Mouse (Mus musculus) heart, embryonic 12.5 days (tissue): ENCODE results near the gene Taok1. TPM values are rescaled to one million over a fixed set of nuclear protein-coding genes. Genes with fewer than 3 reads are reported as not detected.
A peak's percentile ranks its signal among the peaks of the same experiment; 100 is the strongest.
"Not testable (repeated sequence)": the region's sequence is repeated elsewhere in the genome, so short reads cannot be mapped to it uniquely, and the experiment has no call there.

Experiments
- ATAC-seq: fragments of 200-750 bp; cut with Nextera tagmentation; 2 replicates; pipeline ENCODE4 v1.8.0; 2017; ENCODE audit warnings: moderate TSS enrichment, moderate library complexity; ENCODE audit not compliant: insufficient number of reproducible peaks, low FRiP score
- H3K27ac ChIP-seq: fragments of 300-500 bp; sonication (generic); 2 replicates; pipeline ENCODE4 v1.5.1; 2016; ENCODE audit warnings: mild to moderate bottlenecking, moderate library complexity; ENCODE audit not compliant: poor library complexity, severe bottlenecking
- H3K27me3 ChIP-seq: fragments of 300-500 bp; sonication (generic); replicated peaks from 2 replicates; pipeline ENCODE4 v1.6.1; 2016; ENCODE audit warnings: mild to moderate bottlenecking, moderate library complexity
- H3K36me3 ChIP-seq: fragments of 300-500 bp; sonication (generic); 2 replicates; pipeline ENCODE4 v1.6.1; 2016; ENCODE audit warnings: mild to moderate bottlenecking, moderate library complexity
- H3K4me1 ChIP-seq: fragments of 300-500 bp; sonication (generic); replicated peaks from 2 replicates; pipeline ENCODE4 v1.6.1; 2016; ENCODE audit warnings: mild to moderate bottlenecking
- H3K4me2 ChIP-seq: fragments of 300-500 bp; sonication (generic); 2 replicates; pipeline ENCODE4 v1.6.1; 2016; ENCODE audit warnings: mild to moderate bottlenecking, moderate library complexity
- H3K4me3 ChIP-seq: fragments of 300-500 bp; sonication (generic); 2 replicates; pipeline ENCODE4 v1.5.1; 2016; ENCODE audit warnings: mild to moderate bottlenecking
- H3K9ac ChIP-seq: fragments of 300-500 bp; sonication (generic); 2 replicates; pipeline ENCODE4 v1.6.1; 2016; ENCODE audit warnings: mild to moderate bottlenecking, moderate library complexity
- H3K9me3 ChIP-seq: fragments of 300-500 bp; sonication (generic); replicated peaks from 2 replicates; pipeline ENCODE4 v1.6.1; 2016; ENCODE audit warnings: mild to moderate bottlenecking, moderate library complexity
- WGBS: fragments of 180-500 bp; shearing (Covaris S2); methylation state at CpG from one replicate; pipeline ENCODE4 v1.1.7; 2016; 5-methylcytosine and 5-hydroxymethylcytosine counted together
- polyA plus RNA-seq: library from polyadenylated mRNA; unstranded; fragments of >200 nt; fragmentation: Nextera tagmentation; extraction: Ambion mirVana; gene quantifications from 2 replicates; pipeline ENCODE4 v1.2.1, GENCODE M21; 2016

Gene Taok1
- 15.6 and 18.0 TPM in 2 replicates for polyA plus RNA-seq

- Histone ChIP-seq H3K9ac (peak within 1 kb of the TSS; percentile 100), H3K9me3 (no peaks in the 10 kb centered on the region), H3K4me3 (peak within 1 kb of the TSS; percentile 99), H3K27me3 (no peaks in the 10 kb centered on the region), H3K4me2 (peak within 1 kb of the TSS; percentile 94), H3K36me3 (peaks cover 5% of the 10 kb centered on the region; the same call in 1 of the 2 replicates), H3K4me1 (peaks cover 19% of the 10 kb centered on the region), H3K27ac (peak within 1 kb of the TSS; percentile 99)
- 1% methylated on average over 62 of the region's 71 CpGs for WGBS
- ATAC-seq = peak; percentile 95
These were observed at the start of gene Taok1 for GRCm38 (mm10) chr11:77607538-77608455. Gene Taok1, minus strand, starts transcription at chr11:77607815.

DNA sequence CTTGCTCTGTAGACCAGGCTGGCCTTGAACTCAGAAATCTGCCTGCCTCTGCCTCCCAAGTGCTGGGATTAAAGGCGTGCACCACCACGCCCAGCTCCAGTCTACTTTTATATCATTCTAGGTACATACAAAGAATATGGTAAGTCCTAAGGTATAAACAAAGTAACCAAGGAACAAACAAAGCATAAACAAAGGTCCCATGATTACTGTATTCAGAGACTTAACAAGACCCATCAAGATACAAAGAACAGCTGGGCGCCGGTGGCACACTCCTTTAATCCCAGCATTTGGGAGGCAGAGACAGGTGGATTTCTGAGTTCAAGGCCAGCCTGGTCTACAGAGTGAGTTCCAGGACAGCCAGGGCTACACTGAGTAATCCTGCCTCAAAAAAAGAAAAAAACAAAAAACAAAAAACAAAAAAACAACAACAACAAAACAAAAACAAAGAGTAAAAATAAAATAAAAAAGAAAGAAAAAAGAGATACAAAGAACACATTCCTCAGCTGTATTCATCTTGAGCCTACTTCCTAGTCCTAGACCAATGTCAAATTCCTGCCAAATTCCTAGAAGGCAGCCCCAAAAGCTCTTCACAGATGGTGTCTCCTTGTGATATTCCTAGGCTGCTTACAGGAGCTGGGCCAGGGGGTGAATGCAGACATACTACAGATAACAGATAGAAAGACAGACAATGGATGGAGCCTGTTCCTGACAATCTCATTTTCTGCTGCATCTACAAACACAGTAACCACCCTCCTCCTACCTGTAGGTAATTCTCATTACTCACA lies 46.0 kb upstream of the Taok1 start:
- not testable (repeated sequence) for H3K4me1 ChIP-seq, H3K27me3 ChIP-seq, ATAC-seq, H3K9me3 ChIP-seq, H3K4me2 ChIP-seq, H3K4me3 ChIP-seq, H3K27ac ChIP-seq, H3K9ac ChIP-seq, H3K36me3 ChIP-seq
- 90% methylated on average over 4 of the region's 4 CpGs for WGBS

GRCm38 (mm10) chr11:77652484-77652883 lies 44.9 kb upstream of the Taok1 start:
- H3K4me3 ChIP-seq = no peak overlapping the region
- H3K27ac ChIP-seq = no peak overlapping the region
- 54% methylated on average over 6 of the region's 6 CpGs for whole genome bisulfite sequencing
- no peak for ATAC-seq
- H3K36me3 ChIP-seq = no peaks in the 10 kb centered on the region
- no peak overlapping the region for H3K4me2 ChIP-seq
- H3K27me3 ChIP-seq = no peaks in the 10 kb centered on the region
- no peaks in the 10 kb centered on the region for H3K9me3 ChIP-seq
- no peaks in the 10 kb centered on the region for H3K4me1 ChIP-seq
- no peak overlapping the region for H3K9ac ChIP-seq

- no peak for ATAC-seq
- no peak overlapping the region for H3K9ac ChIP-seq
- no peaks in the 10 kb centered on the region for H3K27me3 ChIP-seq
- H3K4me1 ChIP-seq = no peaks in the 10 kb centered on the region
- no peak overlapping the region for H3K4me3 ChIP-seq
- no peak overlapping the region for H3K4me2 ChIP-seq
- no peak overlapping the region for H3K27ac ChIP-seq
- WGBS = 79% methylated on average over 7 of the region's 7 CpGs
- no peaks in the 10 kb centered on the region for H3K9me3 ChIP-seq
- H3K36me3 ChIP-seq = no peaks in the 10 kb centered on the region
These were observed 41.3 kb upstream of the Taok1 start for GRCm38 (mm10) chr11:77648878-77649277.

DNA sequence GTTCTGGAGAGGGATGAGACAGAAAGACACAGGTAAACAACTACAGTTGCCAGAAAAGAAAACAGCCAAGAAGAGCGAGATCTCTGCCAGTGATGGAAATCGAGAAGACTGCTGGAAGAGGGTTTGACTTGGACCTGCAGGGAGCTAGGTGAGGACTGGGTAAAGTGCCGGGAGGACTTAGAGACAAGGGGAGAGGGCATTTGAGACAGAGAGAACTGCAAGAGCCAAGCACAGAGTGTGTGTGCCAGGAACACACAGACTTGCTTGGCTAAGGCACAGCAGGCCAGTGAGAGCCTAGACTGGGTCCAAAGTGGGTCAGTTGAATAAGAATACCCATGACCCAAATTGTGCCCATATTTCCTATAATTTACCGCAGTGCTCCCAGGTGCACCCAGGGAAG lies 37.9 kb upstream of the Taok1 start:
- Histone ChIP-seq H3K9me3 (no peaks in the 10 kb centered on the region), H3K4me3 (no peak overlapping the region), H3K36me3 (no peaks in the 10 kb centered on the region), H3K27me3 (no peaks in the 10 kb centered on the region), H3K9ac (no peak overlapping the region), H3K27ac (no peak overlapping the region), H3K4me2 (no peak overlapping the region), H3K4me1 (no peaks in the 10 kb centered on the region)
- no peak for ATAC-seq
- WGBS = 73% methylated on average over 4 of the region's 4 CpGs

GRCm38 (mm10) chr11:77641390-77641789 lies 33.8 kb upstream of the Taok1 start:
- H3K36me3 ChIP-seq = no peaks in the 10 kb centered on the region
- H3K27me3 ChIP-seq = no peaks in the 10 kb centered on the region
- no peak overlapping the region for H3K9ac ChIP-seq
- H3K4me3 ChIP-seq = no peak overlapping the region
- H3K27ac ChIP-seq = no peak overlapping the region
- no peak overlapping the region for H3K4me2 ChIP-seq
- WGBS = 74% methylated on average over 9 of the region's 9 CpGs
- H3K9me3 ChIP-seq = no peaks in the 10 kb centered on the region
- no peak for ATAC-seq
- no peaks in the 10 kb centered on the region for H3K4me1 ChIP-seq

- Histone ChIP-seq H3K27me3 (no peaks in the 10 kb centered on the region), H3K9ac (0 out of 2 replicates have a peak overlapping the region, but pooled peaks have one; percentile 21), H3K9me3 (no peaks in the 10 kb centered on the region), H3K27ac (no peak overlapping the region), H3K36me3 (no peaks in the 10 kb centered on the region), H3K4me2 (peak overlapping the region; percentile 73), H3K4me1 (peaks cover 7% of the 10 kb centered on the region), H3K4me3 (peak overlapping the region; percentile 37)
- 9% methylated on average over 8 of the region's 8 CpGs for WGBS
- peak; percentile 54 for ATAC-seq
These were observed 22.6 kb upstream of the Taok1 start for GRCm38 (mm10) chr11:77630257-77630670.

- whole genome bisulfite sequencing = 2% methylated on average over 1 of the region's 1 CpGs
- Histone ChIP-seq H3K4me3 (no peak overlapping the region), H3K9ac (no peak overlapping the region), H3K27me3 (no peaks in the 10 kb centered on the region), H3K27ac (no peak overlapping the region), H3K36me3 (no peaks in the 10 kb centered on the region), H3K4me2 (peak overlapping the region; percentile 73; the same call in 1 of the 2 replicates), H3K9me3 (no peaks in the 10 kb centered on the region), H3K4me1 (peaks cover 15% of the 10 kb centered on the region)
- no peak for ATAC-seq
These were observed 21.9 kb upstream of the Taok1 start for GRCm38 (mm10) chr11:77629476-77629875.

GRCm38 (mm10) chr11:77626596-77627535 lies 19.3 kb upstream of the Taok1 start:
- H3K4me1 ChIP-seq = peaks cover 22% of the 10 kb centered on the region
- 55% methylated on average over 5 of the region's 5 CpGs for WGBS
- no peak overlapping the region for H3K4me2 ChIP-seq
- H3K27me3 ChIP-seq = no peaks in the 10 kb centered on the region
- no peaks in the 10 kb centered on the region for H3K9me3 ChIP-seq
- H3K9ac ChIP-seq = no peak overlapping the region
- ATAC-seq = peak; percentile 80; the same call in 1 of the 2 replicates
- H3K4me3 ChIP-seq = no peak overlapping the region
- peak overlapping the region; percentile 19; the same call in 1 of the 2 replicates for H3K27ac ChIP-seq
- H3K36me3 ChIP-seq = no peaks in the 10 kb centered on the region

DNA sequence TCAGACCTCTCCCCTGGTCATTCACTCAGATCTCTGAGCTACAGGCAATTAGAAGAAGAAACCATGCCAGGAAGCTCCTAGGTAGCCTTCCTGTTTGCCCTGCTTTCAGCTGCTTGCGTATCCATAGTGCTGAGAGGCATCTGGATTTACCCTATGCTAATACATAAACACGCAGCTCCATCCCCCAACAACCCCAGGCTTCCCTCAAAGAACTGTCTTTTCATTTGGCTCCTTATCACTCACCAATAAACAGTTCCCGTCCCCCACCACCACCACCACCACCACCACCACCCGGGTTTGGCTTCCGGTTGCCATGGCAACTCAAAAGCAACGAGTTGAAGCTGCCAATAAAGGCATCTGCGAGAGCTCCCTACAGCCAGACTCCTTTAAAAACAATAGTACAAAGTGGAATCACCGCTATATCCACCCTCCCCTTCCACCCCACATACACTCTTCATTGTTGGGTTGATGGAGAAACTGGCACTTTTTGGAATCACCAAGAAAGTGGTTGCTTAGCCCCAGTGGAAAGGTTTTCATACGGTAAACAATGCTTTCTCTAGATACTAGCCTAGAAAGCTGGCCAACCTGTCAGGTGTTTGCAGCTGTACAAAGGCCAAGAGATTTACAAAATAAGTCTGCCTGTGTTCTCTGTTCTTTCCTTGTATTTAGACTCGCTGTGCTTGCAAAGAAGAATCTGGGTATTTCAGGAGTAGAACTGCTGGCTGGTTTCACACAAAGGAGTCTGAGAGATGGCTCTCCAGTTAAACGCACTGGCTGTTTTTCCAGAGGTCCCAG lies 17.6 kb upstream of the Taok1 start:
- ATAC-seq = no peak
- Histone ChIP-seq H3K36me3 (no peaks in the 10 kb centered on the region), H3K4me2 (peak overlapping the region; percentile 90), H3K27ac (no peak overlapping the region), H3K4me1 (peaks cover 22% of the 10 kb centered on the region), H3K9me3 (no peaks in the 10 kb centered on the region), H3K9ac (peak overlapping the region; percentile 60), H3K27me3 (no peaks in the 10 kb centered on the region), H3K4me3 (peak overlapping the region; percentile 42)
- 16% methylated on average over 11 of the region's 11 CpGs for WGBS
